Mouse (Mus musculus) bone marrow, adult 2 months (tissue): Measurements from ENCODE around the gene Ngly1.

ENCODE experiments used
- CTCF ChIP-seq: fragments of 200-500 bp; IDR thresholded peaks from 2 replicates; pipeline ENCODE4 v1.5.1; 2011; ENCODE audit warnings: low read length, control low read depth; ENCODE audit not compliant: control insufficient read depth, insufficient read depth
- POLR2A ChIP-seq: fragments of 200-500 bp; IDR thresholded peaks from 2 replicates; pipeline ENCODE4 v1.6.1; 2011; ENCODE audit warnings: low read depth, mild to moderate bottlenecking, control low read depth, low read length, borderline replicate concordance; ENCODE audit not compliant: control insufficient read depth

DNA sequence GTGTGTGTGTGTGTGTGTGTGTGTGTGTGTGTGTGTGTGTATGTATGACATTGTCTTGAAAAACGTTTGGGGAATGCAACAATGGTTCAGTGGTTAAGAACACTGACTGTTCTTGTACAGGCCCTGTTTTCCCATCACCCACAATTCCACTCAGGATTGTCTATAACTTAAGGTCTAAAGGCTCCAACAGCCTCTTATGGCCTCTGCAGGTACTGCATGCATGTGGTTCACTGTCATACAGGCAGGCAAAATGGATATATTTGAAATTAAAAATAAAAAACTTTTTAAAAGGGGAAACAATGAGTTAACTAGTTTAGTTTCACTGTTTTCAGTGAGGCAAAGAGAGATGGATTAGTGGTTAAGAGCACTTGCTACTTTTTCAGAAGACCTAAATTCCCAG lies 76.1 kb downstream of the Ngly1 start:
- TF ChIP-seq CTCF = no peak
- TF ChIP-seq POLR2A = no peak
